Mouse (Mus musculus) CH12F3 (cell line): ENCODE results near the gene Eps15.
"Not testable (repeated sequence)": the region's sequence is repeated elsewhere in the genome, so short reads cannot be mapped to it uniquely, and the experiment has no call there.

Experiments used
- in situ Hi-C: fragments of 300-500 bp; cut with MboI; formaldehyde crosslinking; loops from 2 replicates; pipeline ENCODE4 v1.14.3; 2020; ENCODE audit warnings: low sequenced_read_pairs

Gene Eps15

GRCm38 (mm10) chr4:109394314-109395074 is 114.4 kb downstream of the Eps15 start:
- in situ Hi-C loops, result no loop called here

- in situ Hi-C loops, result no loop called here
Observed at GRCm38 (mm10) chr4:109400366-109400980, 120.4 kb downstream of the Eps15 start.

GRCm38 (mm10) chr4:109401176-109401689 is 121.2 kb downstream of the Eps15 start:
- in situ Hi-C loops, result no loop called here

- in situ Hi-C loops, result not testable (repeated sequence)
Observed at GRCm38 (mm10) chr4:109404908-109405307, 124.8 kb downstream of the Eps15 start.

- in situ Hi-C loops, result no loop called here
Observed at GRCm38 (mm10) chr4:109405415-109405814, 125.3 kb downstream of the Eps15 start.

- in situ Hi-C loops, result no loop called here
Observed at GRCm38 (mm10) chr4:109406054-109406485, 126.0 kb downstream of the Eps15 start.

GRCm38 (mm10) chr4:109406486-109407175 is 126.6 kb downstream of the Eps15 start, which contains the start of gene Ttc39a:
Gene Ttc39a, plus strand, starts transcription at chr4:109406623.
- in situ Hi-C loops, result no loop called here

- in situ Hi-C loops, result no loop called here
Observed at GRCm38 (mm10) chr4:109407176-109407520, 127.1 kb downstream of the Eps15 start.

GRCm38 (mm10) chr4:109407701-109408485 is 127.8 kb downstream of the Eps15 start:
- in situ Hi-C loops, result no loop called here

- in situ Hi-C loops, result no loop called here
Observed at GRCm38 (mm10) chr4:109410681-109411376, 130.8 kb downstream of the Eps15 start.

- in situ Hi-C loops, result no loop called here
Observed at GRCm38 (mm10) chr4:109411377-109411967, 131.4 kb downstream of the Eps15 start.

GRCm38 (mm10) chr4:109412233-109412632 is 132.2 kb downstream of the Eps15 start:
- in situ Hi-C loops, result no loop called here

GRCm38 (mm10) chr4:109417998-109418397 is 137.9 kb downstream of the Eps15 start:
- in situ Hi-C loops, result no loop called here

GRCm38 (mm10) chr4:109419017-109419416 is 138.9 kb downstream of the Eps15 start:
- in situ Hi-C loops, result no loop called here

- in situ Hi-C loops, result no loop called here
Observed at GRCm38 (mm10) chr4:109419563-109419962, 139.5 kb downstream of the Eps15 start.

- in situ Hi-C loops, result no loop called here
Observed at GRCm38 (mm10) chr4:109420138-109420795, 140.2 kb downstream of the Eps15 start.

GRCm38 (mm10) chr4:109421608-109422007 is 141.5 kb downstream of the Eps15 start:
- in situ Hi-C loops, result no loop called here

- in situ Hi-C loops, result no loop called here
Observed at GRCm38 (mm10) chr4:109422436-109422835, 142.4 kb downstream of the Eps15 start.

GRCm38 (mm10) chr4:109423438-109423837 is 143.4 kb downstream of the Eps15 start:
- in situ Hi-C loops, result no loop called here
